In genomic region chr4:118740988-118741698, GRCm38 (mm10) we compare ENCODE assay signal across 19 mouse cellular contexts. TPM values are rescaled to one million over a fixed set of nuclear protein-coding genes. Genes with fewer than 3 reads are reported as not detected.
A peak's percentile ranks its signal among the peaks of the same experiment; 100 is the strongest.
DNase-seq lines count a peak whose midpoint lies in the region; ATAC-seq lines count a peak whose summit lies in the region.
"Had no signal": no experiment of that assay in that cellular context is flagged by ENCODE, and none has a peak within 500 bp of the region (broad histone marks: within the 10 kb centered on the region; RNA-seq: fewer than 3 reads in every experiment).

No protein-coding gene starts in this region.

- no peak for ATAC-seq in forebrain, embryonic 11.5 days (replicated peaks; ENCODE audit: low FRiP score)
- no peak for ATAC-seq in neural tube, embryonic 12.5 days (ENCODE audit: low FRiP score, low read depth)
- ATAC-seq in intestine, embryonic 15.5 days, result peak; percentile 75
- no peak for ATAC-seq in neural tube, embryonic 15.5 days (ENCODE audit: low FRiP score)
- ATAC-seq in kidney, embryonic 15.5 days (replicated peaks; ENCODE audit: low FRiP score), result no peak

- H3K27ac ChIP-seq in forebrain, embryonic 10.5 days, result no peak overlapping the region
- no peak overlapping the region for H3K27ac ChIP-seq in forebrain, embryonic 11.5 days (ENCODE audit: low read depth, low read length)
- H3K27ac ChIP-seq in neural tube, embryonic 12.5 days, result no peak overlapping the region
- H3K27ac ChIP-seq in intestine, embryonic 15.5 days, result no peak overlapping the region
- no peak overlapping the region for H3K27ac ChIP-seq in neural tube, embryonic 15.5 days (replicated peaks)
- no peak overlapping the region for H3K27ac ChIP-seq in kidney, embryonic 15.5 days
- H3K27ac ChIP-seq: embryonic facial prominence, embryonic 15.5 days; limb, embryonic 10.5 days; liver, embryonic 13.5 days had no signal

- peaks cover 16% of the 10 kb centered on the region for H3K4me1 ChIP-seq in forebrain, embryonic 10.5 days
- H3K4me1 ChIP-seq in forebrain, embryonic 11.5 days (replicated peaks; ENCODE audit: control insufficient read depth, insufficient read depth, low read length), result no peaks in the 10 kb centered on the region
- no peaks in the 10 kb centered on the region for H3K4me1 ChIP-seq in neural tube, embryonic 12.5 days
- H3K4me1 ChIP-seq in intestine, embryonic 15.5 days (replicated peaks), result no peaks in the 10 kb centered on the region
- H3K4me1 ChIP-seq in neural tube, embryonic 15.5 days, result peaks cover 8% of the 10 kb centered on the region; the same call in 1 of the 2 replicates
- H3K4me1 ChIP-seq in kidney, embryonic 15.5 days, result no peaks in the 10 kb centered on the region
- H3K4me1 ChIP-seq: embryonic facial prominence, embryonic 15.5 days; limb, embryonic 10.5 days; liver, embryonic 13.5 days had no signal

- no peak for DNase-seq in forebrain, embryonic 10.5 days (ENCODE audit: extremely low spot score, low spot score)
- no peak for DNase-seq in forebrain, embryonic 11.5 days (ENCODE audit: low spot score)
- no peak for DNase-seq in neural tube, embryonic 10.5 days (ENCODE audit: extremely low spot score, low spot score)
- DNase-seq in cerebellum, adult 9-11 months, result no peak
- DNase-seq: adrenal gland, postnatal 36 days; gastrocnemius, postnatal 36 days; kidney, adult 18-20 months; kidney, postnatal 36 days; liver, embryonic 13.5 days; lung, postnatal 10 days; thymus, postnatal 36 days had no signal

- H3K9me3 ChIP-seq in forebrain, embryonic 10.5 days, result peaks cover 5% of the 10 kb centered on the region
- H3K9me3 ChIP-seq in forebrain, embryonic 11.5 days (ENCODE audit: control insufficient read depth, low read length), result no peaks in the 10 kb centered on the region
- 0 out of 2 replicates have a peak, but pooled peaks cover 1% of the 10 kb centered on the region for H3K9me3 ChIP-seq in neural tube, embryonic 12.5 days
- H3K9me3 ChIP-seq in intestine, embryonic 15.5 days, result no peaks in the 10 kb centered on the region
- H3K9me3 ChIP-seq in neural tube, embryonic 15.5 days (replicated peaks), result no peaks in the 10 kb centered on the region; the same call in 1 of the 2 replicates
- peaks cover 1% of the 10 kb centered on the region; the same call in 1 of the 2 replicates for H3K9me3 ChIP-seq in kidney, embryonic 15.5 days (replicated peaks)
- H3K9me3 ChIP-seq: embryonic facial prominence, embryonic 15.5 days; limb, embryonic 10.5 days; liver, embryonic 13.5 days had no signal

- H3K9ac ChIP-seq in forebrain, embryonic 11.5 days (ENCODE audit: low read length), result no peak overlapping the region
- H3K9ac ChIP-seq in neural tube, embryonic 12.5 days, result no peak overlapping the region
- no peak overlapping the region for H3K9ac ChIP-seq in intestine, embryonic 15.5 days
- H3K9ac ChIP-seq in neural tube, embryonic 15.5 days (replicated peaks), result no peak overlapping the region
- H3K9ac ChIP-seq in kidney, embryonic 15.5 days, result no peak overlapping the region
- H3K9ac ChIP-seq: embryonic facial prominence, embryonic 15.5 days; liver, embryonic 13.5 days had no signal

- H3K27me3 ChIP-seq in forebrain, embryonic 10.5 days (ENCODE audit: poor library complexity, severe bottlenecking), result peaks cover 48% of the 10 kb centered on the region
- H3K27me3 ChIP-seq in forebrain, embryonic 11.5 days (ENCODE audit: control insufficient read depth, insufficient read depth, low read length), result peaks cover 4% of the 10 kb centered on the region; the same call in 1 of the 2 replicates
- H3K27me3 ChIP-seq in neural tube, embryonic 12.5 days (replicated peaks), result peaks cover 17% of the 10 kb centered on the region
- H3K27me3 ChIP-seq in intestine, embryonic 15.5 days (replicated peaks), result 0 out of 2 replicates have a peak, but pooled peaks cover 6% of the 10 kb centered on the region
- peaks cover 18% of the 10 kb centered on the region for H3K27me3 ChIP-seq in neural tube, embryonic 15.5 days (replicated peaks)
- peaks cover 29% of the 10 kb centered on the region for H3K27me3 ChIP-seq in kidney, embryonic 15.5 days

- 5% methylated on average over 11 of the region's 11 CpGs for WGBS in forebrain, embryonic 10.5 days
- 4% methylated on average over 11 of the region's 11 CpGs for WGBS in forebrain, embryonic 11.5 days
- WGBS in neural tube, embryonic 12.5 days, result 5% methylated on average over 11 of the region's 11 CpGs
- WGBS in intestine, embryonic 15.5 days, result 10% methylated on average over 11 of the region's 11 CpGs
- 8% methylated on average over 11 of the region's 11 CpGs for WGBS in neural tube, embryonic 15.5 days
- 8% methylated on average over 11 of the region's 11 CpGs for WGBS in kidney, embryonic 15.5 days

- H3K4me2 ChIP-seq in forebrain, embryonic 11.5 days (ENCODE audit: low read depth, low read length, severe bottlenecking), result no peak overlapping the region
- peak overlapping the region; percentile 32 for H3K4me2 ChIP-seq in neural tube, embryonic 12.5 days (replicated peaks)
- H3K4me2 ChIP-seq in intestine, embryonic 15.5 days (replicated peaks), result peak overlapping the region; percentile 22; the same call in 1 of the 2 replicates
- peak overlapping the region; percentile 31 for H3K4me2 ChIP-seq in neural tube, embryonic 15.5 days
- H3K4me2 ChIP-seq in kidney, embryonic 15.5 days, result no peak overlapping the region
- H3K4me2 ChIP-seq: embryonic facial prominence, embryonic 15.5 days; liver, embryonic 13.5 days had no signal

- no peaks in the 10 kb centered on the region for H3K36me3 ChIP-seq in forebrain, embryonic 10.5 days (replicated peaks)
- no peaks in the 10 kb centered on the region for H3K36me3 ChIP-seq in forebrain, embryonic 11.5 days (ENCODE audit: control insufficient read depth, insufficient read depth, low read length)
- H3K36me3 ChIP-seq in neural tube, embryonic 12.5 days, result no peaks in the 10 kb centered on the region
- H3K36me3 ChIP-seq in intestine, embryonic 15.5 days, result no peaks in the 10 kb centered on the region
- H3K36me3 ChIP-seq in neural tube, embryonic 15.5 days, result no peaks in the 10 kb centered on the region
- H3K36me3 ChIP-seq in kidney, embryonic 15.5 days, result no peaks in the 10 kb centered on the region
- H3K36me3 ChIP-seq: embryonic facial prominence, embryonic 15.5 days; limb, embryonic 10.5 days; liver, embryonic 13.5 days had no signal

- H3K4me3 ChIP-seq in forebrain, embryonic 10.5 days, result peak overlapping the region; percentile 29
- no peak overlapping the region for H3K4me3 ChIP-seq in forebrain, embryonic 11.5 days (ENCODE audit: low read depth, low read length)
- no peak overlapping the region for H3K4me3 ChIP-seq in neural tube, embryonic 12.5 days
- H3K4me3 ChIP-seq in intestine, embryonic 15.5 days (replicated peaks), result no peak overlapping the region
- no peak overlapping the region for H3K4me3 ChIP-seq in neural tube, embryonic 15.5 days (replicated peaks)
- H3K4me3 ChIP-seq in kidney, embryonic 15.5 days (replicated peaks), result no peak overlapping the region
- H3K4me3 ChIP-seq: embryonic facial prominence, embryonic 15.5 days; limb, embryonic 10.5 days; liver, embryonic 13.5 days had no signal

RNA-seq across cellular contexts. Expression of gene Olfr1339, which starts 9.2 kb away (rescaled TPM):
- not detected in 2 replicates for polyA plus RNA-seq in forebrain, embryonic 10.5 days (2016; fragmentation: Nextera tagmentation; extraction: Ambion mirVana)
- 0.12 and 0.17 TPM in 2 replicates for polyA plus RNA-seq in forebrain, embryonic 11.5 days (2014; fragmentation: Nextera tagmentation; extraction: Ambion mirVana)
- polyA plus RNA-seq in neural tube, embryonic 12.5 days (2016; fragmentation: Nextera tagmentation; extraction: Ambion mirVana), result not detected in 2 replicates
- not detected in 2 replicates for polyA plus RNA-seq in intestine, embryonic 15.5 days (2015; fragmentation: Nextera tagmentation; extraction: Ambion mirVana)
- not detected in 2 replicates for polyA plus RNA-seq in neural tube, embryonic 15.5 days (2015; fragmentation: Nextera tagmentation; extraction: Ambion mirVana)
- polyA plus RNA-seq in kidney, embryonic 15.5 days (2015; fragmentation: Nextera tagmentation; extraction: Ambion mirVana), result not detected in 2 replicates
- polyA plus RNA-seq: heart, embryonic 16.5 days; limb, embryonic 10.5 days; liver, embryonic 13.5 days; stomach, embryonic 16.5 days had no signal

RNA-seq across cellular contexts. Expression of gene Olfr1338, which starts 17.4 kb away (rescaled TPM):
- polyA plus RNA-seq in forebrain, embryonic 10.5 days (2016; fragmentation: Nextera tagmentation; extraction: Ambion mirVana), result not detected in 2 replicates
- polyA plus RNA-seq in forebrain, embryonic 11.5 days (2014; fragmentation: Nextera tagmentation; extraction: Ambion mirVana), result not detected in 2 replicates
- not detected in 2 replicates for polyA plus RNA-seq in neural tube, embryonic 12.5 days (2016; fragmentation: Nextera tagmentation; extraction: Ambion mirVana)
- polyA plus RNA-seq in intestine, embryonic 15.5 days (2015; fragmentation: Nextera tagmentation; extraction: Ambion mirVana), result not detected in 2 replicates
- polyA plus RNA-seq in neural tube, embryonic 15.5 days (2015; fragmentation: Nextera tagmentation; extraction: Ambion mirVana), result not detected in 2 replicates
- not detected in 2 replicates for polyA plus RNA-seq in kidney, embryonic 15.5 days (2015; fragmentation: Nextera tagmentation; extraction: Ambion mirVana)
- polyA plus RNA-seq: heart, embryonic 16.5 days; limb, embryonic 10.5 days; liver, embryonic 13.5 days; stomach, embryonic 16.5 days had no signal

RNA-seq across cellular contexts. Expression of gene Olfr1340, which starts 21.2 kb away (rescaled TPM):
- polyA plus RNA-seq in forebrain, embryonic 10.5 days (2016; fragmentation: Nextera tagmentation; extraction: Ambion mirVana), result not detected in 2 replicates
- not detected in 2 replicates for polyA plus RNA-seq in forebrain, embryonic 11.5 days (2014; fragmentation: Nextera tagmentation; extraction: Ambion mirVana)
- polyA plus RNA-seq in neural tube, embryonic 12.5 days (2016; fragmentation: Nextera tagmentation; extraction: Ambion mirVana), result not detected in 2 replicates
- not detected in 2 replicates for polyA plus RNA-seq in intestine, embryonic 15.5 days (2015; fragmentation: Nextera tagmentation; extraction: Ambion mirVana)
- not detected in 2 replicates for polyA plus RNA-seq in neural tube, embryonic 15.5 days (2015; fragmentation: Nextera tagmentation; extraction: Ambion mirVana)
- not detected in 2 replicates for polyA plus RNA-seq in kidney, embryonic 15.5 days (2015; fragmentation: Nextera tagmentation; extraction: Ambion mirVana)
- polyA plus RNA-seq: heart, embryonic 16.5 days; limb, embryonic 10.5 days; liver, embryonic 13.5 days; stomach, embryonic 16.5 days had no signal

RNA-seq across cellular contexts. Expression of gene Olfr1341, which starts 37.8 kb away (rescaled TPM):
- not detected in 2 replicates for polyA plus RNA-seq in forebrain, embryonic 10.5 days (2016; fragmentation: Nextera tagmentation; extraction: Ambion mirVana)
- not detected in 2 replicates for polyA plus RNA-seq in forebrain, embryonic 11.5 days (2014; fragmentation: Nextera tagmentation; extraction: Ambion mirVana)
- not detected in 2 replicates for polyA plus RNA-seq in neural tube, embryonic 12.5 days (2016; fragmentation: Nextera tagmentation; extraction: Ambion mirVana)
- polyA plus RNA-seq in intestine, embryonic 15.5 days (2015; fragmentation: Nextera tagmentation; extraction: Ambion mirVana), result not detected in 2 replicates
- polyA plus RNA-seq in neural tube, embryonic 15.5 days (2015; fragmentation: Nextera tagmentation; extraction: Ambion mirVana), result not detected in 2 replicates
- not detected in 2 replicates for polyA plus RNA-seq in kidney, embryonic 15.5 days (2015; fragmentation: Nextera tagmentation; extraction: Ambion mirVana)
- polyA plus RNA-seq: heart, embryonic 16.5 days; limb, embryonic 10.5 days; liver, embryonic 13.5 days; stomach, embryonic 16.5 days had no signal

RNA-seq across cellular contexts. Expression of gene Olfr1337, which starts 41.2 kb away (rescaled TPM):
- polyA plus RNA-seq in forebrain, embryonic 10.5 days (2016; fragmentation: Nextera tagmentation; extraction: Ambion mirVana), result not detected in 2 replicates
- polyA plus RNA-seq in forebrain, embryonic 11.5 days (2014; fragmentation: Nextera tagmentation; extraction: Ambion mirVana), result not detected in 2 replicates
- not detected in 2 replicates for polyA plus RNA-seq in neural tube, embryonic 12.5 days (2016; fragmentation: Nextera tagmentation; extraction: Ambion mirVana)
- not detected in 2 replicates for polyA plus RNA-seq in intestine, embryonic 15.5 days (2015; fragmentation: Nextera tagmentation; extraction: Ambion mirVana)
- polyA plus RNA-seq in neural tube, embryonic 15.5 days (2015; fragmentation: Nextera tagmentation; extraction: Ambion mirVana), result not detected in 2 replicates
- polyA plus RNA-seq in kidney, embryonic 15.5 days (2015; fragmentation: Nextera tagmentation; extraction: Ambion mirVana), result not detected in 2 replicates
- polyA plus RNA-seq: embryonic facial prominence, embryonic 15.5 days; heart, embryonic 16.5 days; limb, embryonic 10.5 days; liver, embryonic 13.5 days; stomach, embryonic 16.5 days had no signal

Comparison
In these comparisons a context has a peak if more than half of its experiments do, and no peak if none do; other contexts are left out.
1. H3K4me2 ChIP-seq: peak in neural tube, embryonic 12.5 days (single experiment), intestine, embryonic 15.5 days (single experiment) and neural tube, embryonic 15.5 days (single experiment); none in forebrain, embryonic 11.5 days (single experiment) and kidney, embryonic 15.5 days (single experiment).